8 mouse cellular contexts compared by ENCODE assay signal in genomic region chr7:140116329-140117054, GRCm38 (mm10). TPM values are rescaled to one million over a fixed set of nuclear protein-coding genes. Genes with fewer than 3 reads are reported as not detected.
DNase-seq lines count a peak whose midpoint lies in the region; ATAC-seq and TF ChIP-seq lines count a peak whose summit lies in the region.

Echs1 (minus strand) TSS chr7:140116476.

- 4% methylated on average over 28 of the region's 28 CpGs for WGBS in limb, embryonic 13.5 days
- 4% methylated on average over 28 of the region's 28 CpGs for WGBS in midbrain, embryonic 15.5 days

- TF ChIP-seq CTCF in bone marrow macrophage, adult 2 months (IDR thresholded peaks at IDR 0.05; ENCODE audit: low read depth, low read length), result no peak
- no peak for TF ChIP-seq CTCF in embryonic fibroblast, embryonic 13.5 days (IDR thresholded peaks at IDR 0.05; ENCODE audit: borderline replicate concordance, insufficient read depth, low read length)

- peaks cover 24% of the 10 kb centered on the region for H3K4me1 ChIP-seq in bone marrow macrophage, adult 2 months (ENCODE audit: control insufficient read depth, insufficient read depth, low read length)
- no peaks in the 10 kb centered on the region for H3K4me1 ChIP-seq in embryonic fibroblast, embryonic 13.5 days (ENCODE audit: control insufficient read depth, insufficient read depth, low read length)
- peaks cover 11% of the 10 kb centered on the region; the same call in 1 of the 2 replicates for H3K4me1 ChIP-seq in limb, embryonic 13.5 days
- peaks cover 8% of the 10 kb centered on the region for H3K4me1 ChIP-seq in midbrain, embryonic 15.5 days

- H3K4me2 ChIP-seq in limb, embryonic 13.5 days (replicated peaks), result peak within 1 kb of the TSS; percentile 89
- H3K4me2 ChIP-seq in midbrain, embryonic 15.5 days, result peak within 1 kb of the TSS; percentile 69

- peak; percentile 90 to 92 for DNase-seq in B cell, adult 2 months
- DNase-seq in heart, adult 8-10 months (ENCODE audit: low spot score), result peak; percentile 93
- DNase-seq in kidney, adult 9 months, result peak; percentile 93
- DNase-seq in spleen, postnatal 10 days (ENCODE audit: low spot score in 2 of 2), result peak; percentile 76 to 92

- peak; percentile 94 for ATAC-seq in limb, embryonic 13.5 days (ENCODE audit: low FRiP score, low read depth)
- peak; percentile 95 for ATAC-seq in midbrain, embryonic 15.5 days (replicated peaks)

- H3K27me3 ChIP-seq in limb, embryonic 13.5 days, result no peaks in the 10 kb centered on the region
- H3K27me3 ChIP-seq in midbrain, embryonic 15.5 days (replicated peaks), result no peaks in the 10 kb centered on the region

- H3K9ac ChIP-seq in limb, embryonic 13.5 days, result peak within 1 kb of the TSS; percentile 84
- peak within 1 kb of the TSS; percentile 75 for H3K9ac ChIP-seq in midbrain, embryonic 15.5 days

- H3K27ac ChIP-seq in bone marrow macrophage, adult 2 months (ENCODE audit: insufficient read depth, low read depth, low read length), result peak within 1 kb of the TSS; percentile 73
- H3K27ac ChIP-seq in embryonic fibroblast, embryonic 13.5 days (ENCODE audit: insufficient read depth, low read length), result peak within 1 kb of the TSS; percentile 94
- peak within 1 kb of the TSS; percentile 73 for H3K27ac ChIP-seq in limb, embryonic 13.5 days
- H3K27ac ChIP-seq in midbrain, embryonic 15.5 days, result peak within 1 kb of the TSS; percentile 78

- no peak for TF ChIP-seq POLR2A in bone marrow macrophage, adult 2 months (IDR thresholded peaks at IDR 0.05; ENCODE audit: borderline replicate concordance, low read depth, low read length)
- TF ChIP-seq POLR2A in embryonic fibroblast, embryonic 13.5 days (IDR thresholded peaks at IDR 0.05; ENCODE audit: low read depth, low read length), result peak; percentile 89

- peaks cover 16% of the 10 kb centered on the region for H3K36me3 ChIP-seq in limb, embryonic 13.5 days
- H3K36me3 ChIP-seq in midbrain, embryonic 15.5 days (replicated peaks), result peaks cover 2% of the 10 kb centered on the region; the same call in 1 of the 2 replicates

- peak within 1 kb of the TSS; percentile 79 for H3K4me3 ChIP-seq in bone marrow macrophage, adult 2 months (ENCODE audit: insufficient read depth, low read length)
- H3K4me3 ChIP-seq in embryonic fibroblast, embryonic 13.5 days (ENCODE audit: insufficient read depth, low read length), result peak within 1 kb of the TSS; percentile 80
- H3K4me3 ChIP-seq in limb, embryonic 13.5 days, result peak within 1 kb of the TSS; percentile 79
- peak within 1 kb of the TSS; percentile 64 for H3K4me3 ChIP-seq in midbrain, embryonic 15.5 days

- H3K9me3 ChIP-seq in limb, embryonic 13.5 days, result no peaks in the 10 kb centered on the region
- no peaks in the 10 kb centered on the region for H3K9me3 ChIP-seq in midbrain, embryonic 15.5 days

RNA-seq across cellular contexts. Expression of gene Echs1, which starts in this region (rescaled TPM):
- 44.9 and 45.7 TPM in 2 replicates for polyA plus RNA-seq in bone marrow macrophage, adult 2 months (2012; ENCODE audit: insufficient read depth, insufficient read length, missing spikeins)
- polyA plus RNA-seq in embryonic fibroblast, embryonic 13.5 days (2011; ENCODE audit: insufficient read length, low read depth, missing spikeins), result 85.2 and 95.9 TPM in 2 replicates
- 100 to 1,000 TPM; 476 to 541 (median 510) TPM for total RNA-seq in heart, adult 8-10 months (2022)
- 150 and 151 TPM in 2 replicates for polyA plus RNA-seq in limb, embryonic 13.5 days (2015; fragmentation: Nextera tagmentation; extraction: Ambion mirVana)
- polyA plus RNA-seq in midbrain, embryonic 15.5 days (2015; fragmentation: Nextera tagmentation; extraction: Ambion mirVana), result 107 and 108 TPM in 2 replicates

Comparison
In these comparisons a context has a peak if more than half of its experiments do, and no peak if none do; other contexts are left out.
1. Peak in every context shown above with its lines: DNase-seq, ATAC-seq, H3K4me3 ChIP-seq and H3K27ac ChIP-seq.